Mouse (Mus musculus): ENCODE data around the gene Gm28044. TPM values are rescaled to one million over a fixed set of nuclear protein-coding genes. Genes with fewer than 3 reads are reported as not detected.
"Not testable (repeated sequence)": the region's sequence is repeated elsewhere in the genome, so short reads cannot be mapped to it uniquely, and the experiment has no call there.

Gene Gm28044
- not detected in 2 replicates for polyA plus RNA-seq (2015; fragmentation: Nextera tagmentation; extraction: Ambion mirVana)

GRCm38 (mm10) chr13:67360131-67360744, at the start of gene Gm28044, which contains the start of gene Zfp953:
Gene Gm28044, minus strand, starts transcription at chr13:67360536.
Gene Zfp953, minus strand, starts transcription at chr13:67360605.
- Histone ChIP-seq H3K4me3 (peak within 1 kb of the TSS; percentile 83), H3K27me3 (no peaks in the 10 kb centered on the region), H3K4me2 (peak within 1 kb of the TSS; percentile 74), H3K9ac (peak within 1 kb of the TSS; percentile 72), H3K27ac (peak within 1 kb of the TSS; percentile 79), H3K4me1 (replicated peaks) (peaks cover 8% of the 10 kb centered on the region), H3K9me3 (replicated peaks) (no peaks in the 10 kb centered on the region), H3K36me3 (no peaks in the 10 kb centered on the region)
- whole genome bisulfite sequencing: under 1% methylated on average over 15 of the region's 15 CpGs
- peak; percentile 79 for ATAC-seq (replicated peaks; ENCODE audit: insufficient number of reproducible peaks, insufficient read depth, low FRiP score, low read depth)

DNA sequence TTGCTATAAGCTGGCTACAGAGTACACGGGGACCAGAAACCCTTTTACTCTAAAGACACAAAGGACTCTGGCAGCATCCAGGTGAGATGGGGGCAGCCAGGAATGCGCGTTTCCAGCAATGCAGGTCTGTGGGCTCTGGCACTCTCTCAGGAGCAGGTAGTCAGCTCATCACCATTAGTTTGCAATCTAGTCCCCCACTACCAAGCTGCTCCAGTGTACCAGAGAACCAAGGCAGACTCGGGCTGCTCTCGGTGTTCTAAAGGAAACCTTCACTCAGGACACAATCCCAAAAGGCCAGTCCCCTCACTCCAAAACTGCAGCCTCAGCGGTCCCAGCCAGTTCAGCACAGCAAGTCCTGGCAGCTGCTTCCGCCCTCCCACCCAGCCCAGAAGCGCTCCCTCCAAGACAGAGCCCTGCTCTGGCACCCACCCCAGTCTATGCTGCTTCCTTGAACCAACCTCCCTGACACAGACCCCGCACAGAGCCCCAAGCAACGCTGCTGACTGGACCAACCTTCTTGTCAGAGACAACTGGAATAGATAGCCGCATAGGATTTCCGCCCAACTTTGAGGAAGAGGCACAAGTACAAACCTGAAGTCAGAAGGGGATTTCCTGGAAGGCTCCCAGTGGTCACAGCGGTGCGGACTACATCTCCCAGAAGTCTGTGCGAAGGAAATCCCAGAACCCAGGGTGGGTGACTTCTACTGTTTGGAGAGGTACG, 39.0 kb upstream of the Gm28044 start, which contains the start of gene Zfp429:
Gene Zfp429 (minus strand): TSS at position 637 of the 721 bp plus-strand sequence.
- not testable (repeated sequence) for H3K4me1 ChIP-seq (replicated peaks); H3K9me3 ChIP-seq (replicated peaks); H3K36me3 ChIP-seq; H3K27me3 ChIP-seq
- Histone ChIP-seq H3K4me3 (peak within 1 kb of the TSS; percentile 76), H3K27ac (peak within 1 kb of the TSS; percentile 62; the same call in 1 of the 2 replicates), H3K4me2 (peak within 1 kb of the TSS; percentile 62), H3K9ac (peak within 1 kb of the TSS; percentile 67)
- WGBS: 5% methylated on average over 16 of the region's 16 CpGs
- ATAC-seq (replicated peaks; ENCODE audit: insufficient number of reproducible peaks, insufficient read depth, low FRiP score, low read depth): peak; percentile 91

DNA sequence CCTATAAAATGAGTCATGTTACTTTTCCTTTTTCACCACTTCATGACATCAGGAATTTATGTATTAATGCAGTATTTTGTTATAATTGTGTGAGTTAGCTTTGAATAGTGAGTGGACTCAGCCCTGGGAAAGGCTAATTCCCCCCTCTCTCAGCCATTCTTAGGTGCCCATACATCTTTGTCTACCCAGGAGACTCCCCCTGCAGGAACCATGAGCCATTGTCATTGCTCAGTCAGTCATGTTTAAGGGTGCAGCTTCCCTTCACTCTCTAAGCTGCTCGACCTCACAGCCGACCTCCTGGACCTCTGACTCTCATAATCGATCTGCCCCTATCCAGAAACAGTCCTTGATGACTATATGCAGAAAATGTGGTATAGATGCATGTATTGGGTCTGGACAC, 15.9 kb upstream of the Gm28044 start:
- not testable (repeated sequence) for H3K9ac ChIP-seq; H3K4me2 ChIP-seq; ATAC-seq (replicated peaks; ENCODE audit: insufficient number of reproducible peaks, insufficient read depth, low FRiP score, low read depth); H3K4me3 ChIP-seq; H3K27me3 ChIP-seq; H3K36me3 ChIP-seq; H3K27ac ChIP-seq; H3K9me3 ChIP-seq (replicated peaks); H3K4me1 ChIP-seq (replicated peaks)
- WGBS: 74% methylated on average over 3 of the region's 3 CpGs

- ATAC-seq (replicated peaks; ENCODE audit: insufficient number of reproducible peaks, insufficient read depth, low FRiP score, low read depth): peak; percentile 88
- Histone ChIP-seq H3K9ac (peak within 1 kb of the TSS; percentile 46; the same call in 1 of the 2 replicates), H3K4me3 (peak within 1 kb of the TSS; percentile 57), H3K4me2 (peak within 1 kb of the TSS; percentile 61)
- WGBS: 12% methylated on average over 15 of the region's 15 CpGs
- not testable (repeated sequence) for H3K36me3 ChIP-seq; H3K4me1 ChIP-seq (replicated peaks); H3K27ac ChIP-seq; H3K27me3 ChIP-seq; H3K9me3 ChIP-seq (replicated peaks)
These were observed 14.9 kb upstream of the Gm28044 start, which contains the start of the genes Gm28041 and Zfp456 for GRCm38 (mm10) chr13:67375050-67375911. Gene Gm28041, minus strand, starts transcription at chr13:67375733. Gene Zfp456, minus strand, starts transcription at chr13:67375810.

- Histone ChIP-seq H3K36me3 (no peaks in the 10 kb centered on the region), H3K4me1 (replicated peaks) (no peaks in the 10 kb centered on the region), H3K9ac (no peak overlapping the region), H3K4me2 (no peak overlapping the region), H3K27me3 (no peaks in the 10 kb centered on the region), H3K27ac (no peak overlapping the region), H3K9me3 (replicated peaks) (no peaks in the 10 kb centered on the region), H3K4me3 (no peak overlapping the region)
- ATAC-seq (replicated peaks; ENCODE audit: insufficient number of reproducible peaks, insufficient read depth, low FRiP score, low read depth): no peak
These were observed 8.5 kb downstream of the Gm28044 start for GRCm38 (mm10) chr13:67351854-67352253.

DNA sequence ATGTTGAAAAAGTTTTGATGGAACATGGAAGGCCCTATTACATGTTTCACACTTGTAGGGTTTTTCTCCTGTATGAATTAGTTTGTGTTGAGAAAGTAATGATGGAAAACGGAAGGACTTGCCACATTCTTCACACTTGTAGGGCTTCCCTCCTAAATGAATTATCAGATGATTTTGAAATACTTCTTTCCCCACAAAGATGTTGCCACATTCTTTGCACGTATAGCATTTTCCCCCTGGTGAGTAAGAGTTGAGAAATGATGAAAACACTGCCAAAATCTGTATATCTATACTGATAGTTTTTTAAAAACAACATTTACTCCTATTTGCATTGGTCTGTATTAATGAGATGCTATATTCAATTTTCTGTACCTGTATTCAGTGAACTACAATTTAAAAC, 16.9 kb downstream of the Gm28044 start:
- Histone ChIP-seq H3K27ac (no peak overlapping the region), H3K9me3 (replicated peaks) (no peaks in the 10 kb centered on the region), H3K4me1 (replicated peaks) (no peaks in the 10 kb centered on the region), H3K9ac (no peak overlapping the region), H3K36me3 (peaks cover 23% of the 10 kb centered on the region), H3K4me3 (no peak overlapping the region), H3K27me3 (no peaks in the 10 kb centered on the region), H3K4me2 (no peak overlapping the region)
- ATAC-seq (replicated peaks; ENCODE audit: insufficient number of reproducible peaks, insufficient read depth, low FRiP score, low read depth): no peak
- WGBS: 85% methylated on average over 2 of the region's 2 CpGs

GRCm38 (mm10) chr13:67332877-67333276, 27.5 kb downstream of the Gm28044 start:
- H3K9me3 ChIP-seq (replicated peaks): no peaks in the 10 kb centered on the region
- H3K4me3 ChIP-seq: peak overlapping the region; percentile 65
- H3K4me1 ChIP-seq (replicated peaks): peaks cover 4% of the 10 kb centered on the region; the same call in 1 of the 2 replicates
- WGBS: 67% methylated on average over 1 of the region's 1 CpGs
- peak overlapping the region; percentile 75 for H3K4me2 ChIP-seq
- H3K27ac ChIP-seq: peak overlapping the region; percentile 64
- no peaks in the 10 kb centered on the region for H3K27me3 ChIP-seq
- ATAC-seq (replicated peaks; ENCODE audit: insufficient number of reproducible peaks, insufficient read depth, low FRiP score, low read depth): no peak
- H3K36me3 ChIP-seq: no peaks in the 10 kb centered on the region
- H3K9ac ChIP-seq: peak overlapping the region; percentile 59

GRCm38 (mm10) chr13:67332019-67332724, 28.2 kb downstream of the Gm28044 start, which contains the start of gene Zfp595:
Gene Zfp595, minus strand, starts transcription at chr13:67332570.
- no peaks in the 10 kb centered on the region for H3K36me3 ChIP-seq
- peak within 1 kb of the TSS; percentile 59 for H3K9ac ChIP-seq
- peak within 1 kb of the TSS; percentile 65 for H3K4me3 ChIP-seq
- ATAC-seq (replicated peaks; ENCODE audit: insufficient number of reproducible peaks, insufficient read depth, low FRiP score, low read depth): peak; percentile 88
- WGBS: 9% methylated on average over 17 of the region's 17 CpGs
- peak within 1 kb of the TSS; percentile 64 for H3K27ac ChIP-seq
- no peaks in the 10 kb centered on the region for H3K27me3 ChIP-seq
- H3K4me2 ChIP-seq: peak within 1 kb of the TSS; percentile 75
- H3K9me3 ChIP-seq (replicated peaks): no peaks in the 10 kb centered on the region
- peaks cover 4% of the 10 kb centered on the region; the same call in 1 of the 2 replicates for H3K4me1 ChIP-seq (replicated peaks)

DNA sequence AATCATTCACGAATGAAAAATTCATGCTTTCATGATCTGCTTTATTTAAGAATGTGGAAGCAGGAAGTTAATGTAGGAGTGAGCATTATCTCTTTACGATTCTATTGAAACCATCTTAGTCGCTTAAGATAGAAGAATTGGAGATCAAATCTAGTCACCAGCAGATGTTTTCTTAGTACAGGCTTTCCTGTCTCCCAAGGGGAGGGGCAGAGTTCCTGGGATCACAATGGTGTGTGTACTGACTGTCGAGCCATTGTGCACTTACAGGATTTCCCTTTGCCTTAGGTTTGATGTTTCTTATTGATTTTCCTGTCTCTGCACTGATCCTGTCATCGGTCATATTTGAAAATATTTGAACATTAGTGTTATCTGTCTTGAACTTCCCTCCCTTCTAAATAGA, 53.6 kb downstream of the Gm28044 start:
- H3K4me2 ChIP-seq: peak overlapping the region; percentile 79
- peak overlapping the region; percentile 88 for H3K4me3 ChIP-seq
- H3K27me3 ChIP-seq: no peaks in the 10 kb centered on the region
- no peaks in the 10 kb centered on the region; the same call in 1 of the 2 replicates for H3K9me3 ChIP-seq (replicated peaks)
- H3K4me1 ChIP-seq (replicated peaks): peaks cover 7% of the 10 kb centered on the region; the same call in 1 of the 2 replicates
- peak overlapping the region; percentile 77; the same call in 1 of the 2 replicates for H3K27ac ChIP-seq
- ATAC-seq (replicated peaks; ENCODE audit: insufficient number of reproducible peaks, insufficient read depth, low FRiP score, low read depth): peak; percentile 48; the same call in 1 of the 2 replicates
- peak overlapping the region; percentile 89 for H3K9ac ChIP-seq
- WGBS: 26% methylated on average over 5 of the region's 5 CpGs
- no peaks in the 10 kb centered on the region for H3K36me3 ChIP-seq

- ATAC-seq (replicated peaks; ENCODE audit: insufficient number of reproducible peaks, insufficient read depth, low FRiP score, low read depth): peak; percentile 95
- H3K27me3 ChIP-seq: no peaks in the 10 kb centered on the region
- H3K9me3 ChIP-seq (replicated peaks): no peaks in the 10 kb centered on the region; the same call in 1 of the 2 replicates
- no peaks in the 10 kb centered on the region for H3K36me3 ChIP-seq
- H3K4me1 ChIP-seq (replicated peaks): peaks cover 7% of the 10 kb centered on the region; the same call in 1 of the 2 replicates
- 12% methylated on average over 16 of the region's 16 CpGs for WGBS
- H3K27ac ChIP-seq: peak within 1 kb of the TSS; percentile 77
- H3K4me2 ChIP-seq: peak within 1 kb of the TSS; percentile 79
- peak within 1 kb of the TSS; percentile 88 for H3K4me3 ChIP-seq
- peak within 1 kb of the TSS; percentile 89 for H3K9ac ChIP-seq
These were observed 54.3 kb downstream of the Gm28044 start, which contains the start of gene Zfp457 for GRCm38 (mm10) chr13:67305822-67306672. Gene Zfp457, minus strand, starts transcription at chr13:67306485.

Data from heart, embryonic 15.5 days (tissue).